Mouse (Mus musculus) retina, embryonic 14.5 days (tissue): ENCODE results near the gene Pdgfra.
A peak's percentile ranks its signal among the peaks of the same experiment; 100 is the strongest.

ENCODE experiments used
- DNase-seq: peaks from one replicate; pipeline ENCODE4 v3.0.0-alpha.2; 2015; ENCODE audit warnings: low spot score

The Pdgfra gene

GRCm38 (mm10) chr5:75209966-75210365, 57.9 kb downstream of the Pdgfra start:
- DNase-seq: peak; percentile 74

GRCm38 (mm10) chr5:75214520-75214919, 62.4 kb downstream of the Pdgfra start:
- DNase-seq: peak; percentile 61

GRCm38 (mm10) chr5:75214929-75215328, 62.8 kb downstream of the Pdgfra start:
- no peak for DNase-seq

GRCm38 (mm10) chr5:75215678-75216256, 63.7 kb downstream of the Pdgfra start:
- no peak for DNase-seq

GRCm38 (mm10) chr5:75221610-75222009, 69.5 kb downstream of the Pdgfra start:
- DNase-seq: no peak

- DNase-seq: peak; percentile 36
Observed at GRCm38 (mm10) chr5:75222491-75223265, 70.6 kb downstream of the Pdgfra start.

GRCm38 (mm10) chr5:75238363-75238762, 86.3 kb downstream of the Pdgfra start:
- DNase-seq: peak; percentile 25

- no peak for DNase-seq
Observed at GRCm38 (mm10) chr5:75238928-75239777, 87.1 kb downstream of the Pdgfra start.

- no peak for DNase-seq
Observed at GRCm38 (mm10) chr5:75247070-75247740, 95.1 kb downstream of the Pdgfra start.
